Mouse (Mus musculus): ENCODE results near the gene Dscaml1. TPM values are rescaled to one million over a fixed set of nuclear protein-coding genes. Genes with fewer than 3 reads are reported as not detected.

Dscaml1 gene
- total and polyA plus RNA-seq, 3 experiments = not detected

DNA sequence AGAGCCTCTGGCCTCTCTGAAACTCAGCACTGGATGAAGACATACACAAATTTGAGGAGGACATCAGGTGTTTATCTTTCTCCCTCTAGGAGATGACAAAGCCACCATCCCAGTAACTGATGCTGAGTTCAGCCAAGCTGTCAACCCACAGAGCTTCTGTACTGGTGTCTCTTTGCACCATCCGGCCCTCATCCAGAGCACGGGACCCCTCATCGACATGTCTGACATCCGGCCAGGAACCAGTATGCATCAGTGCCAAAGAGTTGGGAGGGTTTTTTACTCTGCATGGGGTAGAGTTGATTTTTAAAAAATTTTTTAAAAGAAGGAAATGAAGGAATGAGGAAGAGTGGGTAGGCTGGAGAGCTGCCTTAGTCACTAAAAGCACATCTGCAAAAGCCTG, 323.5 kb downstream of the Dscaml1 start:
- H3K9ac ChIP-seq (ENCODE audit: control insufficient read depth, low read depth, low read length, poor library complexity, severe bottlenecking) = no peak overlapping the region
- no peak overlapping the region for H3K27ac ChIP-seq (ENCODE audit: control insufficient read depth, low read depth, low read length)
- TF ChIP-seq NRF1 (IDR thresholded peaks at IDR 0.05; ENCODE audit: insufficient read depth, low read depth, low read length, poor library complexity, severe bottlenecking) (no peak), SMC3 (IDR thresholded peaks at IDR 0.05; ENCODE audit: low read depth, low read length) (no peak), ELF1 (IDR thresholded peaks at IDR 0.05; ENCODE audit: low read depth, low read length) (no peak), TCF12 (IDR thresholded peaks at IDR 0.05; ENCODE audit: low read depth, low read length) (no peak), CHD1 (IDR thresholded peaks at IDR 0.05; ENCODE audit: low read depth, low read length) (no peak), ZKSCAN1 (IDR thresholded peaks at IDR 0.05; ENCODE audit: low read depth, low read length) (no peak), E2F4 (IDR thresholded peaks at IDR 0.05; ENCODE audit: borderline replicate concordance, low read depth, low read length) (no peak), MAX (IDR thresholded peaks at IDR 0.05; ENCODE audit: low read length) (no peak), HCFC1 (IDR thresholded peaks at IDR 0.05; ENCODE audit: low read depth, low read length) (no peak)
- H3K36me3 ChIP-seq (ENCODE audit: control insufficient read depth in 1 of 2, insufficient read depth in 2 of 2, low read length in 2 of 2) = no peaks in the 10 kb centered on the region; a peak in 1 of 4 replicates
- DNase-seq (ENCODE audit: low read depth, low spot score) = no peak
- no peaks in the 10 kb centered on the region for H3K79me2 ChIP-seq (ENCODE audit: control insufficient read depth, insufficient read depth, low read length, poor library complexity)
- H3K4me1 ChIP-seq (ENCODE audit: control insufficient read depth in 1 of 2, insufficient read depth in 2 of 2, low read length in 2 of 2) = peaks cover 0 to 5% of the 10 kb centered on the region in 2 experiments; a peak in 3 of 4 replicates
- no peak overlapping the region for H3K4me3 ChIP-seq (ENCODE audit: control insufficient read depth in 1 of 2, insufficient read depth in 1 of 2, low read depth in 2 of 2, low read length in 2 of 2)
- H3K27me3 ChIP-seq (ENCODE audit: control insufficient read depth in 1 of 2, insufficient read depth in 2 of 2, low read length in 2 of 2) = no peaks in the 10 kb centered on the region
- H3K9me3 ChIP-seq (replicated peaks; ENCODE audit: insufficient read depth, low read length) = no peaks in the 10 kb centered on the region

DNA sequence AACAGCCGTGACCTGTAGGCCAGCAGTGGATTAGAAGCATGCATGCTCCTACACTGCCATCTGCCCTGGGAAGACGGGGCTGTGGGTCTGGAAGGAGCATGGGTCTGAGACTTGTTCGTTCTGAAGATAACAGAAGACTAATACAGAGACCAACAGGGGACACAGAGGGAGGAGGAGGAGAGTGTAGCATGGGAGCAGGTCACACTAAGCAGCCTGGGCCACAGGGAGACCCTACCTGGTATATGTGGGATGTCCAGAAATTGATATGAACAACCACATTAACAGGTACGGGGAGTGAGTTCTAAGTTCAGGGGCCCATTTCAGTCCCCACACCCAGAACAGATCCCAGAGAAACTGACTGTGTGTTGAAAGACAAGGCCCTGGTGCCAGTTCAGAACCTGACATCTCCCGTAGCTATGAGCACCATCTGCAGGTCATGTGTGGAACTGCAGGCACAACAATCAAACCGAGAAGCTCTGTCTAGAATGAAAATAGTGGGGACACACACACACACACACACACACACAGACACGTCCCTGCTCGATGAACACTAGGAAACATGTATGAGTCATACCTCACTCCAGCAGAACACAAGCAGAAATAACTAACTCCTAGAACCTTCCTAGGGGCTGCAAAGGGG, 328.1 kb downstream of the Dscaml1 start:
- no peak overlapping the region for H3K4me3 ChIP-seq (ENCODE audit: control insufficient read depth in 1 of 2, insufficient read depth in 1 of 2, low read depth in 2 of 2, low read length in 2 of 2)
- DNase-seq (ENCODE audit: low read depth, low spot score) = peak; percentile 67
- H3K4me1 ChIP-seq (ENCODE audit: control insufficient read depth in 1 of 2, insufficient read depth in 2 of 2, low read length in 2 of 2) = no peaks in the 10 kb centered on the region
- no peaks in the 10 kb centered on the region for H3K79me2 ChIP-seq (ENCODE audit: control insufficient read depth, insufficient read depth, low read length, poor library complexity)
- no peaks in the 10 kb centered on the region for H3K9me3 ChIP-seq (replicated peaks; ENCODE audit: insufficient read depth, low read length)
- no peak overlapping the region for H3K27ac ChIP-seq (ENCODE audit: control insufficient read depth, low read depth, low read length)
- TF ChIP-seq RCOR1 (IDR thresholded peaks at IDR 0.05; ENCODE audit: low read depth, low read length) = no peak
- TF ChIP-seq UBTF (IDR thresholded peaks at IDR 0.05; ENCODE audit: borderline replicate concordance, insufficient read depth, low read depth, low read length) = no peak
- TF ChIP-seq SMC3 (IDR thresholded peaks at IDR 0.05; ENCODE audit: low read depth, low read length) = peak; percentile 81
- TF ChIP-seq KAT2A (conservative IDR thresholded peaks at IDR 0.05; ENCODE audit: low read depth, low read length) = no peak
- peak; percentile 78 for TF ChIP-seq RAD21 (IDR thresholded peaks at IDR 0.05; ENCODE audit: low read depth, low read length)
- no peak for TF ChIP-seq MEF2A (IDR thresholded peaks at IDR 0.05; ENCODE audit: extremely low read depth, insufficient replicate concordance, low read depth, low read length, poor library complexity, severe bottlenecking)
- TF ChIP-seq GATA1 (IDR thresholded peaks at IDR 0.05; ENCODE audit: low read depth, low read length) = no peak
- TF ChIP-seq ZMIZ1 (IDR thresholded peaks at IDR 0.05; ENCODE audit: low read depth, low read length) = no peak
- peak; percentile 80 to 93 (median 86) for TF ChIP-seq CTCF (IDR thresholded peaks at IDR 0.05 in 2 of 3, conservative IDR thresholded peaks at IDR 0.05 in 1 of 3; ENCODE audit: control insufficient read depth in 1 of 3, insufficient read depth in 1 of 3, low read depth in 2 of 3, low read length in 3 of 3, poor library complexity in 1 of 3, severe bottlenecking in 1 of 3)
- TF ChIP-seq TBP (IDR thresholded peaks at IDR 0.05; ENCODE audit: low read depth, low read length) = no peak
- TF ChIP-seq ZC3H11A (IDR thresholded peaks at IDR 0.05; ENCODE audit: low read depth, low read length) = peak; percentile 61
- no peak overlapping the region for H3K9ac ChIP-seq (ENCODE audit: control insufficient read depth, low read depth, low read length, poor library complexity, severe bottlenecking)
- H3K36me3 ChIP-seq (ENCODE audit: control insufficient read depth in 1 of 2, insufficient read depth in 2 of 2, low read length in 2 of 2) = no peaks in the 10 kb centered on the region
- H3K27me3 ChIP-seq (ENCODE audit: control insufficient read depth in 1 of 2, insufficient read depth in 2 of 2, low read length in 2 of 2) = no peaks in the 10 kb centered on the region
